Mouse (Mus musculus) gastrocnemius, postnatal 25 days (tissue): Measurements from ENCODE around the gene Lrrc3b. TPM values are rescaled to one million over a fixed set of nuclear protein-coding genes. Genes with fewer than 3 reads are reported as not detected.
A peak's percentile ranks its signal among the peaks of the same experiment; 100 is the strongest.

Experiments
- DNase-seq: peaks from one replicate; pipeline ENCODE4 v3.0.0; 2022
- long read RNA-seq, 2 experiments: library from polyadenylated mRNA; stranded (forward); transcript quantifications; one replicate each; pipeline ENCODE4 v2.0.0; 2021
- total RNA-seq, 2 experiments: library from RNA; stranded (reverse); gene quantifications; 1 replicate in 1 of 2; 2 replicates in 1 of 2; pipeline ENCODE4 v1.2.3; 2021

Lrrc3b gene
- 1 to 10 TPM; 1.8 to 1.9 TPM for total RNA-seq
- long read RNA-seq, experiment 1, partial matches to known transcripts = 0 of 1 reads
- long read RNA-seq, experiment 1, other reads (novel, unspliced or antisense) = 0 of 1 reads
- long read RNA-seq, experiment 2 = 0 reads

- DNase-seq = peak; percentile 7
Observed at GRCm38 (mm10) chr14:15438485-15439157, at the start of gene Lrrc3b. Lrrc3b (minus strand) TSS chr14:15438987.

- DNase-seq = no peak
Observed at GRCm38 (mm10) chr14:15477668-15478067, 38.9 kb upstream of the Lrrc3b start.

DNA sequence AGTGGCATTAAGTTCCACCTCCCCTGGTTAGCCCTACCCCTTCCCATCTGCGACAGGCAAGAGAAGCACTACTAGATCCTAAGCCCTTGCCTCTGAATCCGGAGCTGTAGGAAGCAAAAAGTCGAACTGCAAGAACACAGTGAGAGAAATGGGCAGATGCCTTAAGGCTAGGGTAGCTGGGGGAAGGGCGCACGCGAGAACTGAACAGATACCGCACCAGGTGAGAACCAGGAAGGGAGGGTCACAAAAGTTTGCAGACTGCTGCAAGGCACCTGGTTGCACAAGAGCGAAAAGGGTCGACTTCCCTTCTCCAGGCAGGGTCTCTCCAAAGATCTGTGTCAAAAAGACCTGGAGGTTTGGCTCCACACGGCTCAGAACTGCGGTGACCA, 697 bp downstream of the Lrrc3b start:
- no peak for DNase-seq

- DNase-seq = no peak
Observed at GRCm38 (mm10) chr14:15437501-15437941, 1.3 kb downstream of the Lrrc3b start.

DNA sequence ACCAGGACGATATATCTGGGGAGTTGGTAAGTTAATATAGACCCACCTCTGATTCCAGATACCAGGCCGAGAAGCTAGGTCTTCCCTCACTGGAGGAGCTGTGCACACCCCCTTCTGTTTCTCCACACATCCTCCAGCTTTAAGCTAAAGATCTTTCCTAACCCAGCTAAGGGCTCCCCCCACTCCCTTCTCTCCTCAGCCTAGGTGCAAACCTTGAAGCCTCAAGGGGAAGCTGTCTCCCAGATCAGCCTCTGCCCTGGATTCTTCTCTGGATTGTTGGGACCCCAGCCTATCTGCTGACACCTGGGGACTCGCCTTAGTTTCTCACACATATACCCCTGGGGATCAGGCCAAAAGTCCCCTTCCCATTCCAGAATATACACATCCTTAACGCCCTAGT, 1.7 kb downstream of the Lrrc3b start:
- DNase-seq = no peak

- DNase-seq = no peak
Observed at GRCm38 (mm10) chr14:15436586-15436985, 2.2 kb downstream of the Lrrc3b start.

DNA sequence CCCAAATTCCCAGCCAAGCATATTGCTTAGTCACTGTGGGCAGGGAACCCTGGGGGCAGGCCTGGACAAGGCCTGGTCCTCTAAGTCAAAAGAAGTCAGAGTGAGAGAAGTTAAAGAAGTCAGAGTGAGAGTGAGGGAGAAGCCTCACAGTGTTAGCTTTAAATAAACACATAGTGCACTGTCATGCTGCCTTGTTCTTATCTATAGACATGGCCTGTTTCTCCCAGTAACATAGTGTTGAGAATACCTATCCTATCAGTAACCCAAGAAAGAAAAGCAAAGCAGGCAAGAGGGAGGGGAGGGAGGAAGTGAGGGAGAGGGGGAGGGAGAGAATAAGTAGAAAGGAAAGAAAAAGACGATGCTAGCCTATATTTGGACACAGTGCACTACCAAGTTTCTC, 6.4 kb downstream of the Lrrc3b start:
- no peak for DNase-seq

- no peak for DNase-seq
Observed at GRCm38 (mm10) chr14:15421624-15422023, 17.2 kb downstream of the Lrrc3b start.

- DNase-seq = no peak
Observed at GRCm38 (mm10) chr14:15410686-15411534, 27.9 kb downstream of the Lrrc3b start.

- no peak for DNase-seq
Observed at GRCm38 (mm10) chr14:15385536-15385935, 53.3 kb downstream of the Lrrc3b start.

- DNase-seq = no peak
Observed at GRCm38 (mm10) chr14:15384972-15385371, 53.8 kb downstream of the Lrrc3b start.

GRCm38 (mm10) chr14:15384532-15384931, 54.3 kb downstream of the Lrrc3b start:
- DNase-seq = no peak

- DNase-seq = no peak
Observed at GRCm38 (mm10) chr14:15383133-15383532, 55.7 kb downstream of the Lrrc3b start.

- DNase-seq = no peak
Observed at GRCm38 (mm10) chr14:15377368-15377767, 61.4 kb downstream of the Lrrc3b start.

GRCm38 (mm10) chr14:15376786-15377185, 62.0 kb downstream of the Lrrc3b start:
- DNase-seq = no peak

DNA sequence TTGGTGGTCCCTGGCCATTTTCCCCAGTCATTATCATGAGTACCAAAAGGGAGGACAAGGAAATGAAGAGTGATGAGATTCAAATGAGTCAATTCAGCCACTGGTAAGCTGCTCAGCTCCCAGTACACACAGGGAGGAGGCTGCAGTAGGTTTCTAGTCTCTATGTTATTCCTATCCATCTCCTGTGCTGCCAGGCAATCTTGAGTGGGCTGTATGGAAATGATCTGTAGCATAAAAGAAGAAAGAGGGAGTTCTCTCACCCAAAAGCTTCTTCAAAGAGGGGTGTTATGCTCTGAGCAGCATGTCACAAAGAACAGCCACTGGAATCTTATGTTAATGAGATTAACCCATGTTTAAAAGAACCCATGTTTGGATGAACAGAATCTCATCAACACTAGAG, 64.5 kb downstream of the Lrrc3b start:
- DNase-seq = no peak

GRCm38 (mm10) chr14:15372985-15373384, 65.8 kb downstream of the Lrrc3b start:
- DNase-seq = peak; percentile 38

GRCm38 (mm10) chr14:15365045-15365444, 73.7 kb downstream of the Lrrc3b start:
- DNase-seq = no peak

DNA sequence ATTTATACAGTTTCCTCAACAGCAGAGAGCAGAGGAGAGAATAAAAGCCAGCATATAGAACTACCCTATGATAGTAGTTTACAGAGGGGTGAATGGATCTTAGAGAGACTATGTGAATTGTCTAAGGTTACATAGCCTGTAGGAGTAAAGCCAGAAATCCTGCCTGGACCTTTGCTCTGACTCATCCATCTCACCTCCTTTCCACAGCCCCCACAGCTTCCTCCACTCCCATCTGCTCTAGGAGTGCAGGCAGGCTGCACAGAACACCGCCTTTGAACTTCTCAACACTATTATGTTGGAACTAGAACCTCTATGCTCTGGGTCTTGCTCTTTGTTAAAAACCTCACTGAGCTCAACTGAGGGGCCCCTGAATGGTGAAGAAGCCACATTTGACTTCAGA, 78.9 kb downstream of the Lrrc3b start:
- no peak for DNase-seq

GRCm38 (mm10) chr14:15359134-15359533, 79.7 kb downstream of the Lrrc3b start:
- DNase-seq = no peak

GRCm38 (mm10) chr14:15355512-15355911, 83.3 kb downstream of the Lrrc3b start:
- peak; percentile 21 for DNase-seq

DNA sequence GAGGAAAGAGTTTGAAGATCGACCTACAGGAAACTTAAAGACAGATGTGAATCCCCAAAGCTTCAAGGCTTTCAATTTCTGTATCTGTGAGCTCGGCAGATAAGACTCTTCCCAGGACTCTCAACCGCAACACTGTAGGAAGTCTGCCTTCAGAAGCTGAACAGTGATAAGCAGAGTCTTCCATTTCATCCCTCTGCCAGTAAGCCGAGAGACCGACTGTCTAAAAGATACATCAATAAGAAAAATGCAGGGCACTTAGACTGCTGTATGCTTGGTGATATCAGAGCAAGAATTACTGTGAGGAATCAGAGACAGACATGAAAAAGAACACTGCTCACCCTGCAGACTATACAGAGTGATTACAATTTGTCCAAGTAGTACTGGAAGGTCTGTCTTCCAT, 84.5 kb downstream of the Lrrc3b start:
- no peak for DNase-seq

- no peak for DNase-seq
Observed at GRCm38 (mm10) chr14:15333130-15333529, 105.7 kb downstream of the Lrrc3b start.
